Mouse (Mus musculus): ENCODE measurements around the gene Clstn3. TPM values are rescaled to one million over a fixed set of nuclear protein-coding genes. Genes with fewer than 3 reads are reported as not detected.
"Not testable (repeated sequence)": the region's sequence is repeated elsewhere in the genome, so short reads cannot be mapped to it uniquely, and the experiment has no call there.

Gene Clstn3
- polyA plus RNA-seq, 1 experiment from 2014 or later = 10.3 TPM

GRCm38 (mm10) chr6:124475335-124476075, 10.9 kb upstream of the Clstn3 start:
- not testable (repeated sequence) for H3K27me3 ChIP-seq (ENCODE audit: control insufficient read depth, insufficient read depth, low read length); H3K9ac ChIP-seq (ENCODE audit: low read length); ATAC-seq (ENCODE audit: low FRiP score); H3K4me1 ChIP-seq (ENCODE audit: control insufficient read depth, insufficient read depth, low read length); H3K27ac ChIP-seq (ENCODE audit: low read depth, low read length); H3K4me2 ChIP-seq; H3K4me3 ChIP-seq (ENCODE audit: low read depth, low read length); H3K9me3 ChIP-seq (ENCODE audit: control insufficient read depth, low read length); DNase-seq (ENCODE audit: low spot score, missing footprints); H3K36me3 ChIP-seq (ENCODE audit: control insufficient read depth, insufficient read depth, low read length)
- WGBS = 88% methylated on average over 8 of the region's 11 CpGs

GRCm38 (mm10) chr6:124474621-124475020, 10.0 kb upstream of the Clstn3 start:
- no peaks in the 10 kb centered on the region for H3K27me3 ChIP-seq (ENCODE audit: control insufficient read depth, insufficient read depth, low read length)
- 88% methylated on average over 11 of the region's 11 CpGs for WGBS
- H3K9ac ChIP-seq (ENCODE audit: low read length) = no peak overlapping the region
- no peak overlapping the region for H3K4me2 ChIP-seq
- H3K4me1 ChIP-seq (ENCODE audit: control insufficient read depth, insufficient read depth, low read length) = no peaks in the 10 kb centered on the region
- H3K36me3 ChIP-seq (ENCODE audit: control insufficient read depth, insufficient read depth, low read length) = no peaks in the 10 kb centered on the region
- H3K9me3 ChIP-seq (ENCODE audit: control insufficient read depth, low read length) = no peaks in the 10 kb centered on the region
- ATAC-seq (ENCODE audit: low FRiP score) = no peak
- no peak overlapping the region for H3K27ac ChIP-seq (ENCODE audit: low read depth, low read length)
- H3K4me3 ChIP-seq (ENCODE audit: low read depth, low read length) = no peak overlapping the region
- DNase-seq (ENCODE audit: low spot score, missing footprints) = no peak

GRCm38 (mm10) chr6:124472801-124473200, 8.2 kb upstream of the Clstn3 start:
- 35% methylated on average over 6 of the region's 6 CpGs for WGBS
- H3K9me3 ChIP-seq (ENCODE audit: control insufficient read depth, low read length) = no peaks in the 10 kb centered on the region
- ATAC-seq (ENCODE audit: low FRiP score) (0 out of 2 replicates have a peak, but pooled peaks have one; percentile 20), DNase-seq (ENCODE audit: low spot score, missing footprints) (no peak)
- H3K27ac ChIP-seq (ENCODE audit: low read depth, low read length) = no peak overlapping the region
- no peak overlapping the region for H3K4me3 ChIP-seq (ENCODE audit: low read depth, low read length)
- no peaks in the 10 kb centered on the region for H3K27me3 ChIP-seq (ENCODE audit: control insufficient read depth, insufficient read depth, low read length)
- H3K36me3 ChIP-seq (ENCODE audit: control insufficient read depth, insufficient read depth, low read length) = no peaks in the 10 kb centered on the region
- no peak overlapping the region for H3K9ac ChIP-seq (ENCODE audit: low read length)
- H3K4me2 ChIP-seq = no peak overlapping the region
- no peaks in the 10 kb centered on the region for H3K4me1 ChIP-seq (ENCODE audit: control insufficient read depth, insufficient read depth, low read length)

- 84% methylated on average over 6 of the region's 6 CpGs for WGBS
- not testable (repeated sequence) for H3K36me3 ChIP-seq (ENCODE audit: control insufficient read depth, insufficient read depth, low read length); DNase-seq (ENCODE audit: low spot score, missing footprints); H3K4me1 ChIP-seq (ENCODE audit: control insufficient read depth, insufficient read depth, low read length); H3K4me3 ChIP-seq (ENCODE audit: low read depth, low read length); H3K9ac ChIP-seq (ENCODE audit: low read length); H3K9me3 ChIP-seq (ENCODE audit: control insufficient read depth, low read length); H3K27me3 ChIP-seq (ENCODE audit: control insufficient read depth, insufficient read depth, low read length); ATAC-seq (ENCODE audit: low FRiP score); H3K27ac ChIP-seq (ENCODE audit: low read depth, low read length); H3K4me2 ChIP-seq
Observed at GRCm38 (mm10) chr6:124471783-124472638, 7.4 kb upstream of the Clstn3 start.

- no peaks in the 10 kb centered on the region for H3K4me1 ChIP-seq (ENCODE audit: control insufficient read depth, insufficient read depth, low read length)
- no peak overlapping the region for H3K4me2 ChIP-seq
- H3K9me3 ChIP-seq (ENCODE audit: control insufficient read depth, low read length) = no peaks in the 10 kb centered on the region
- ATAC-seq (ENCODE audit: low FRiP score) (no peak), DNase-seq (ENCODE audit: low spot score, missing footprints) (no peak)
- H3K27ac ChIP-seq (ENCODE audit: low read depth, low read length) = no peak overlapping the region
- H3K36me3 ChIP-seq (ENCODE audit: control insufficient read depth, insufficient read depth, low read length) = no peaks in the 10 kb centered on the region
- no peak overlapping the region for H3K4me3 ChIP-seq (ENCODE audit: low read depth, low read length)
- H3K9ac ChIP-seq (ENCODE audit: low read length) = no peak overlapping the region
- whole genome bisulfite sequencing = 85% methylated on average over 3 of the region's 3 CpGs
- H3K27me3 ChIP-seq (ENCODE audit: control insufficient read depth, insufficient read depth, low read length) = no peaks in the 10 kb centered on the region
Observed at GRCm38 (mm10) chr6:124471121-124471520, 6.5 kb upstream of the Clstn3 start.

GRCm38 (mm10) chr6:124465729-124466128, 1.1 kb upstream of the Clstn3 start:
- no peak overlapping the region; the same call in 1 of the 2 replicates for H3K9ac ChIP-seq (ENCODE audit: low read length)
- ATAC-seq (ENCODE audit: low FRiP score) (no peak; the same call in 1 of the 2 replicates), DNase-seq (ENCODE audit: low spot score, missing footprints) (peak; percentile 78)
- no peaks in the 10 kb centered on the region for H3K36me3 ChIP-seq (ENCODE audit: control insufficient read depth, insufficient read depth, low read length)
- H3K4me3 ChIP-seq (ENCODE audit: low read depth, low read length) = no peak overlapping the region
- no peak overlapping the region for H3K4me2 ChIP-seq
- WGBS = 76% methylated on average over 6 of the region's 6 CpGs
- H3K9me3 ChIP-seq (ENCODE audit: control insufficient read depth, low read length) = no peaks in the 10 kb centered on the region
- H3K27me3 ChIP-seq (ENCODE audit: control insufficient read depth, insufficient read depth, low read length) = no peaks in the 10 kb centered on the region
- no peak overlapping the region for H3K27ac ChIP-seq (ENCODE audit: low read depth, low read length)
- H3K4me1 ChIP-seq (ENCODE audit: control insufficient read depth, insufficient read depth, low read length) = peaks cover 8% of the 10 kb centered on the region

GRCm38 (mm10) chr6:124465299-124465698, 705 bp upstream of the Clstn3 start:
- WGBS = 49% methylated on average over 6 of the region's 6 CpGs
- H3K9me3 ChIP-seq (ENCODE audit: control insufficient read depth, low read length) = no peaks in the 10 kb centered on the region

GRCm38 (mm10) chr6:124463881-124464291, 708 bp downstream of the Clstn3 start:
- Histone ChIP-seq H3K27ac (ENCODE audit: low read depth, low read length) (no peak overlapping the region), H3K4me1 (ENCODE audit: control insufficient read depth, insufficient read depth, low read length) (peaks cover 8% of the 10 kb centered on the region), H3K36me3 (ENCODE audit: control insufficient read depth, insufficient read depth, low read length) (no peaks in the 10 kb centered on the region), H3K27me3 (ENCODE audit: control insufficient read depth, insufficient read depth, low read length) (no peaks in the 10 kb centered on the region), H3K9ac (ENCODE audit: low read length) (peak overlapping the region; percentile 71), H3K9me3 (ENCODE audit: control insufficient read depth, low read length) (no peaks in the 10 kb centered on the region), H3K4me3 (ENCODE audit: low read depth, low read length) (peak overlapping the region; percentile 46), H3K4me2 (peak overlapping the region; percentile 74)
- ATAC-seq (ENCODE audit: low FRiP score) (peak; percentile 10; the same call in 1 of the 2 replicates), DNase-seq (ENCODE audit: low spot score, missing footprints) (no peak)
- 22% methylated on average over 8 of the region's 8 CpGs for WGBS

More at GRCm38 (mm10) chr6:124465299-124465698, 705 bp upstream of the Clstn3 start:
- H3K4me2 ChIP-seq = peak overlapping the region; percentile 74
- H3K9ac ChIP-seq (ENCODE audit: low read length) = peak overlapping the region; percentile 71
- H3K27me3 ChIP-seq (ENCODE audit: control insufficient read depth, insufficient read depth, low read length) = no peaks in the 10 kb centered on the region
- no peak overlapping the region for H3K27ac ChIP-seq (ENCODE audit: low read depth, low read length)
- no peaks in the 10 kb centered on the region for H3K36me3 ChIP-seq (ENCODE audit: control insufficient read depth, insufficient read depth, low read length)
- DNase-seq (ENCODE audit: low spot score, missing footprints) = peak; percentile 67
- H3K4me1 ChIP-seq (ENCODE audit: control insufficient read depth, insufficient read depth, low read length) = peaks cover 8% of the 10 kb centered on the region
- peak overlapping the region; percentile 46 for H3K4me3 ChIP-seq (ENCODE audit: low read depth, low read length)
- ATAC-seq (ENCODE audit: low FRiP score) = no peak

GRCm38 (mm10) chr6:124459388-124459787, 5.2 kb downstream of the Clstn3 start:
- no peaks in the 10 kb centered on the region for H3K36me3 ChIP-seq (ENCODE audit: control insufficient read depth, insufficient read depth, low read length)

More at GRCm38 (mm10) chr6:124459388-124459787, 5.2 kb downstream of the Clstn3 start:
- no peak overlapping the region for H3K4me3 ChIP-seq (ENCODE audit: low read depth, low read length)
- no peaks in the 10 kb centered on the region for H3K9me3 ChIP-seq (ENCODE audit: control insufficient read depth, low read length)
- H3K4me1 ChIP-seq (ENCODE audit: control insufficient read depth, insufficient read depth, low read length) = peaks cover 5% of the 10 kb centered on the region
- no peak overlapping the region for H3K27ac ChIP-seq (ENCODE audit: low read depth, low read length)
- ATAC-seq (ENCODE audit: low FRiP score) = no peak
- DNase-seq (ENCODE audit: low spot score, missing footprints) = no peak
- H3K27me3 ChIP-seq (ENCODE audit: control insufficient read depth, insufficient read depth, low read length) = no peaks in the 10 kb centered on the region
- WGBS = 91% methylated on average over 4 of the region's 4 CpGs
- no peak overlapping the region for H3K4me2 ChIP-seq
- no peak overlapping the region for H3K9ac ChIP-seq (ENCODE audit: low read length)
